Mouse (Mus musculus): ENCODE results near the gene Tra2a. TPM values are rescaled to one million over a fixed set of nuclear protein-coding genes. Genes with fewer than 3 reads are reported as not detected.

Tra2a gene
- polyA plus RNA-seq, 1 experiment from 2014 or later: 71.3 TPM

- Histone ChIP-seq H3K27ac (ENCODE audit: low read length) (peak overlapping the region; percentile 100), H3K27me3 (replicated peaks; ENCODE audit: control insufficient read depth, insufficient read depth, low read length) (no peaks in the 10 kb centered on the region), H3K36me3 (ENCODE audit: control insufficient read depth, insufficient read depth, low read length) (no peaks in the 10 kb centered on the region), H3K4me2 (ENCODE audit: low read depth, low read length) (peak overlapping the region; percentile 78), H3K4me1 (ENCODE audit: control insufficient read depth, insufficient read depth, low read length) (peaks cover 22% of the 10 kb centered on the region), H3K9me3 (ENCODE audit: control insufficient read depth, low read length) (no peaks in the 10 kb centered on the region), H3K4me3 (ENCODE audit: low read length) (peak overlapping the region; percentile 97), H3K9ac (ENCODE audit: low read depth, low read length) (peak overlapping the region; percentile 98)
- ATAC-seq: 0 out of 2 replicates have a peak, but pooled peaks have one; percentile 3
- under 1% methylated on average over 72 of the region's 76 CpGs for WGBS
Observed at GRCm38 (mm10) chr6:49214086-49214927, 49.5 kb downstream of the Tra2a start.

DNA sequence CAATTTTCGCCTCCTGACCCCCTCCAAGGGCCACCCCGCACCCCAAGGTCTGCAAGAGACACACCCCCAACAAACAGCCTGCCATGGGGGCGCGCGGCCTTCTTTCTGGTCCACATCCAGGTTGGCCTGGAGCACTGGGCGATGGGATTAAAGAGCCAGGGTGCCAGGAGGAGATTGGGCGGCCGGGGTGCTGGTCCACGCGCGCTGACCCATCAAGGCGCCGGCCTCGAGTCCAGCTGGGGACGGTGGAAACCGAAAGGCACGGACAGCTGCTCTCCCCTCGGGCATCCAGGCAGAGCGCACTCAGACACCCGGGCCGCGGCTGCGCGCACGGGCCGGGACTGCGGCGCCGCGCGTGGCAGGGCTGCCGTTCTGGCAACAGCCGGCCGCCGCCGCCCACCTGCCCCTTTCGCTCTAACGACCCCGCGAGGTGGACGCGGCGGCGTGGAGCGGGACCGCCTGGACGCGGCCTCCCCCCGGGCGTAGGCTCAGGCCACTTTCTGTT lies 50.2 kb downstream of the Tra2a start:
- H3K9me3 ChIP-seq (ENCODE audit: control insufficient read depth, low read length): no peaks in the 10 kb centered on the region
- H3K27ac ChIP-seq (ENCODE audit: low read length): peak overlapping the region; percentile 100
- H3K4me1 ChIP-seq (ENCODE audit: control insufficient read depth, insufficient read depth, low read length): peaks cover 27% of the 10 kb centered on the region
- ATAC-seq: no peak
- H3K27me3 ChIP-seq (replicated peaks; ENCODE audit: control insufficient read depth, insufficient read depth, low read length): no peaks in the 10 kb centered on the region
- no peaks in the 10 kb centered on the region for H3K36me3 ChIP-seq (ENCODE audit: control insufficient read depth, insufficient read depth, low read length)
- H3K9ac ChIP-seq (ENCODE audit: low read depth, low read length): peak overlapping the region; percentile 98
- 1% methylated on average over 46 of the region's 50 CpGs for WGBS
- H3K4me2 ChIP-seq (ENCODE audit: low read depth, low read length): peak overlapping the region; percentile 78
- peak overlapping the region; percentile 97 for H3K4me3 ChIP-seq (ENCODE audit: low read length)

GRCm38 (mm10) chr6:49212931-49213580 lies 50.8 kb downstream of the Tra2a start:
- H3K27me3 ChIP-seq (replicated peaks; ENCODE audit: control insufficient read depth, insufficient read depth, low read length): no peaks in the 10 kb centered on the region
- H3K4me1 ChIP-seq (ENCODE audit: control insufficient read depth, insufficient read depth, low read length): peaks cover 30% of the 10 kb centered on the region
- H3K4me3 ChIP-seq (ENCODE audit: low read length): peak overlapping the region; percentile 97
- H3K4me2 ChIP-seq (ENCODE audit: low read depth, low read length): peak overlapping the region; percentile 78
- peak overlapping the region; percentile 98 for H3K9ac ChIP-seq (ENCODE audit: low read depth, low read length)
- ATAC-seq: no peak
- no peaks in the 10 kb centered on the region for H3K9me3 ChIP-seq (ENCODE audit: control insufficient read depth, low read length)
- WGBS: 2% methylated on average over 20 of the region's 20 CpGs
- peak overlapping the region; percentile 100 for H3K27ac ChIP-seq (ENCODE audit: low read length)
- no peaks in the 10 kb centered on the region for H3K36me3 ChIP-seq (ENCODE audit: control insufficient read depth, insufficient read depth, low read length)

- peak overlapping the region; percentile 78 for H3K4me2 ChIP-seq (ENCODE audit: low read depth, low read length)
- H3K27me3 ChIP-seq (replicated peaks; ENCODE audit: control insufficient read depth, insufficient read depth, low read length): no peaks in the 10 kb centered on the region
- H3K9ac ChIP-seq (ENCODE audit: low read depth, low read length): peak overlapping the region; percentile 98
- no peaks in the 10 kb centered on the region for H3K9me3 ChIP-seq (ENCODE audit: control insufficient read depth, low read length)
- peak overlapping the region; percentile 97 for H3K4me3 ChIP-seq (ENCODE audit: low read length)
- H3K36me3 ChIP-seq (ENCODE audit: control insufficient read depth, insufficient read depth, low read length): no peaks in the 10 kb centered on the region
- peaks cover 30% of the 10 kb centered on the region for H3K4me1 ChIP-seq (ENCODE audit: control insufficient read depth, insufficient read depth, low read length)
- no peak for ATAC-seq
- H3K27ac ChIP-seq (ENCODE audit: low read length): no peak overlapping the region; the same call in 1 of the 2 replicates
- 16% methylated on average over 3 of the region's 4 CpGs for WGBS
Observed at GRCm38 (mm10) chr6:49212141-49212540, 51.7 kb downstream of the Tra2a start.

DNA sequence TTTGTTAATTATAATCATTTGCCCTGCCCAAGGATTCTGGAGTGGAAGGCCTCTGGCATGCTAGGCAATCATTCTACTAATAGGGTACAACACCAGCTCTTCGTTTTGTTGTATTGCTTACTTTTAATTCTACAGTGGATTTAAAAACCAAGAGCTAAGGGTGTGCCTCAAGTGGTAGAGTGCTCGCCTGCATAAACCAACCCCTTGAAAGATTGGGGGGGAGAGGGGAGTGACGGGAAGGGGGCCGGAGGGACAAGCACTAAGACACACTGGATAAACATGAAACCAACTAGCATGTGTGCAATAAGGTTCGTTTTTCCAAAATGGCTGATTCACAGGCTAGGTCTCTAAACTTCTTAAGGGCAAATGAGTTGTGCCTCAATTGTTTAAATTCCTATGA lies 52.2 kb downstream of the Tra2a start:
- H3K4me2 ChIP-seq (ENCODE audit: low read depth, low read length): peak overlapping the region; percentile 48
- H3K36me3 ChIP-seq (ENCODE audit: control insufficient read depth, insufficient read depth, low read length): no peaks in the 10 kb centered on the region
- ATAC-seq: no peak
- WGBS: 21% methylated on average over 5 of the region's 5 CpGs
- H3K9ac ChIP-seq (ENCODE audit: low read depth, low read length): peak overlapping the region; percentile 57; the same call in 1 of the 2 replicates
- no peaks in the 10 kb centered on the region for H3K27me3 ChIP-seq (replicated peaks; ENCODE audit: control insufficient read depth, insufficient read depth, low read length)
- peak overlapping the region; percentile 68 for H3K27ac ChIP-seq (ENCODE audit: low read length)
- H3K9me3 ChIP-seq (ENCODE audit: control insufficient read depth, low read length): no peaks in the 10 kb centered on the region
- peaks cover 30% of the 10 kb centered on the region for H3K4me1 ChIP-seq (ENCODE audit: control insufficient read depth, insufficient read depth, low read length)
- H3K4me3 ChIP-seq (ENCODE audit: low read length): peak overlapping the region; percentile 28

- Histone ChIP-seq H3K27ac (ENCODE audit: low read length) (peak overlapping the region; percentile 68), H3K9me3 (ENCODE audit: control insufficient read depth, low read length) (no peaks in the 10 kb centered on the region), H3K4me3 (ENCODE audit: low read length) (peak overlapping the region; percentile 28), H3K4me2 (ENCODE audit: low read depth, low read length) (peak overlapping the region; percentile 48), H3K36me3 (ENCODE audit: control insufficient read depth, insufficient read depth, low read length) (no peaks in the 10 kb centered on the region), H3K9ac (ENCODE audit: low read depth, low read length) (peak overlapping the region; percentile 51), H3K27me3 (replicated peaks; ENCODE audit: control insufficient read depth, insufficient read depth, low read length) (no peaks in the 10 kb centered on the region), H3K4me1 (ENCODE audit: control insufficient read depth, insufficient read depth, low read length) (peaks cover 32% of the 10 kb centered on the region)
- peak; percentile 61 for ATAC-seq
- 4% methylated on average over 14 of the region's 14 CpGs for WGBS
Observed at GRCm38 (mm10) chr6:49209881-49210854, 53.7 kb downstream of the Tra2a start.

DNA sequence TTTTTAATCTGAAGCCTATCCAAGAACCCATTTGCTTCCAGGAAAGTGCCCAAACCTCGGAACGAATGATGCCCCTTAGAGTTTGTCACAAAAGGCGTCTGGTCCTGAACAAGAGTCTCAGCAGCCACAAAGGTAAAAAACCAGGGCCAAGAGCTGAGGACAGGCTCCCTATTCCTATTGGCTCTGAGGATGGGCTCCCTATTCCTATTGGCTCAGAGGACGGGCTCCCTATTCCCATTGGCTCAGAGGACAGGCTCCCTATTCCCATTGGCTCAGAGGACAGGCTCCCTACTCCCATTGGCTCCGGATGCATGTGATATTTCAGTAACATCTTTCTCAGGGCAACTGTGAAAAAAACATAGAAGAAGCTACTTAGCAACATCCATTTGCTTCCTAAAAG lies 54.9 kb downstream of the Tra2a start:
- Histone ChIP-seq H3K36me3 (ENCODE audit: control insufficient read depth, insufficient read depth, low read length) (no peaks in the 10 kb centered on the region), H3K27ac (ENCODE audit: low read length) (0 out of 2 replicates have a peak overlapping the region, but pooled peaks have one; percentile 19), H3K9me3 (ENCODE audit: control insufficient read depth, low read length) (no peaks in the 10 kb centered on the region), H3K4me3 (ENCODE audit: low read length) (no peak overlapping the region), H3K9ac (ENCODE audit: low read depth, low read length) (no peak overlapping the region), H3K27me3 (replicated peaks; ENCODE audit: control insufficient read depth, insufficient read depth, low read length) (no peaks in the 10 kb centered on the region), H3K4me1 (ENCODE audit: control insufficient read depth, insufficient read depth, low read length) (peaks cover 34% of the 10 kb centered on the region), H3K4me2 (ENCODE audit: low read depth, low read length) (0 out of 2 replicates have a peak overlapping the region, but pooled peaks have one; percentile 20)
- WGBS: 74% methylated on average over 5 of the region's 5 CpGs
- ATAC-seq: no peak

DNA sequence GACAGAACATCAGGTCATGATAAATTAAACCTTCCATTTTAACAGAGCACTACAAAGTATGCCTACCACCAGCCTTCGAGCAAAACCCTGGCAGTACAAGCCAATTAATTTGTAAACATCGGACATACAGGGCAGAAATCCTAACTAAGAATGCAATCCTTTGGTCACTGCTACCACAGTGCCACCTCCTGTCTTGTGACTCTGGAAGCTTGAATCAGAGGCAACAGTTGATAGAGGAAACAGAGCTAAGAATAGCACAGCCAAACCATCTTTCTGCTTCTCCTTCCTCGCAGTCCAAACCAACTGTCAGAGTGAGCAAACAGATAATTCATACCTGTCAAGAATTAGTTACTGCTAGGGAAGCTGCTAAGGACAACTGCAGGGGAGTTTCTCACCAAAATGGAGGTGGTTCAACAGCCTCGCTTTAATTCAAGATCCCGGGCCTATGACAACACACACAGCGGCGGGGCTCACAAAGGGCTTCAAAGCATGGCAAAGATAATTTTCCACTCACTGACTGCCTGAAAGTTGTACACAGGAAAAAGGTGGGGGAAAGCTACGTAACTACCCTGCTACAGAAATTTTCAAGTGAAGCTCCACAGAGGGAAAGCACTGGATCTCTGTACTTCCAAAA lies 55.4 kb downstream of the Tra2a start:
- Histone ChIP-seq H3K4me2 (ENCODE audit: low read depth, low read length) (0 out of 2 replicates have a peak overlapping the region, but pooled peaks have one; percentile 20), H3K27me3 (replicated peaks; ENCODE audit: control insufficient read depth, insufficient read depth, low read length) (no peaks in the 10 kb centered on the region), H3K9ac (ENCODE audit: low read depth, low read length) (no peak overlapping the region), H3K36me3 (ENCODE audit: control insufficient read depth, insufficient read depth, low read length) (no peaks in the 10 kb centered on the region), H3K4me1 (ENCODE audit: control insufficient read depth, insufficient read depth, low read length) (peaks cover 34% of the 10 kb centered on the region), H3K9me3 (ENCODE audit: control insufficient read depth, low read length) (no peaks in the 10 kb centered on the region), H3K27ac (ENCODE audit: low read length) (0 out of 2 replicates have a peak overlapping the region, but pooled peaks have one; percentile 19), H3K4me3 (ENCODE audit: low read length) (no peak overlapping the region)
- ATAC-seq: no peak
- WGBS: 40% methylated on average over 8 of the region's 8 CpGs
